Mouse (Mus musculus) ovary, postnatal 36 days (tissue): ENCODE measurements around the gene Thap12.

Experiments used
- DNase-seq: peaks from one replicate; pipeline ENCODE4 v3.0.0; 2022; ENCODE audit warnings: low spot score, mixed read lengths

The Thap12 gene

GRCm38 (mm10) chr7:98756556-98756955 lies 53.7 kb downstream of the Thap12 start:
- DNase-seq: no peak

DNA sequence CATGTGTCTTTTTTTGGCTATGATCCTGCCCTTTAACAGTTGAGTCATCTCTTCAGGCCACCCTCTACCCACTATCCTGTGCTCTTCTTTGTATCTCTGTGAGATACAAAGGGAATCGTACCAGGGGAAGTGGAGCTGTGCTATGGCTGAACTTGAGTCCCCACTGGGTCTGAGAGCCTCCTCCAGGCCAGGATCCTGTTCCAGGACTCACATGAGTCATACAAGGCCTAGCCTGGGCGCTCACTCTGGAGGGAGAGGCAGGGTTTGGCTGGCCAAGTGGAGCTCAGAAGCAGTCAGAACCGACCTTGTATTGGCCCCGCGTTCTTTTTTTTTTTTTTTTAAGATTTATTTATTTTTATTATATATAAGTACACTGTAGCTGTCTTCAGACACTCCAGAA lies 57.2 kb downstream of the Thap12 start:
- DNase-seq: no peak

DNA sequence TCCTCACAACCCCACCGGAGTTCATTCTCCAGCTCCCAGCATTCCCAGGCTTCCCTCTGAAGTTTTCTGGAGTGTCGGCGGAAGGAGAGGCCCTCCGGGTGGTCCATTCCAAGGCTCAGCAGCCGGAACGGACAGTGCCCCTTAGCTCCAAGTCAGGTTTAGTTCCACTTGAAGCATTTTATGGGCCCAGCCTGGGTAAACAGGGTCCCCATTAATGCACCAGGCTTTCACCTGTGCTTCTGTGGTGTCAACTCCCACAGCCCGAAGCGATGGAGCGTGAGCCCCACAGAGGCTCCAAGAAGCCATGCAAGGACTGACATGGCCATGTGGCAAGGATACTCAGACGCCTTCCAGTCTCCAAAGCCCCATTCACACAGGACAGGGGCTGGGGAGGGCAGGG lies 61.0 kb downstream of the Thap12 start:
- no peak for DNase-seq

DNA sequence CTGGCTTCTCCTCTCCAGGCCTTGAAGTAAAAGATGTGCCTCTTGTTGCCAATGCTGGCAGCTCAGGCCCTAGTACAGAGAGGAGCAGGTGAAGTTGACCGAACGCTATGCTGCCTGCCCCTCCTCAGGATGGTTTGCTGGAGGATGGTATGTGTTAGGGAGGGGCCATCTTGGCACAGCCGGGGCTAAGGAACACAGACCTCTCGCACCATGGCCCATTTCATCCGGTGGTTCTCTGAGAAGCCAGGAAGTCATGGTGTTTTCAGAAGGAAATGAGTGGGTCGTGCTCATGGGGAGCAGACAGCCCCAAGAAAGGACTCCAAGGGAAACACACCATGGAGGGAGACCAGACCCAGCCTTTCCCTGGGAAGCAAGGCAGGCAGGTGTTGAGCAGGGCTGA lies 64.4 kb downstream of the Thap12 start:
- DNase-seq: no peak
